Comparison of ENCODE assay signal across 19 mouse cellular contexts in the genomic region with DNA sequence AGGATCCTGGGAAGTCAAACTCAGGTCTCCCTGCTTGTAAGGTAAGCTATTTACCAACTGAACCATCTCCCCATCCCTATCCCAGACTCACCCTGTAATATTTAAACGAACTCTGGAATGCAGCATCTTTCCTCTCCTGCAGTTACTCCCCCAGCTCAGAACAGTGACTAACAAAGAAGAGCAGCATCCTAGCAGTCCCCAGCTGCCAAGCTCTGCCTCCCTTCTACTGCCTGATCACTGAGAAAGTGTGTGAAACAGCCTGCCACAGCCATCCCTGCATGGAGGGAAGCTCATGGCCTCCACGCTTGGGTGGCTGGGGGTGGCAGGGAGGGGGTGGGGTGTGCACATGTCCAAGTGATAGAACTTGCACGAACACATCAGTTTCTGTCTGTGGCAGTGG.
DNase-seq lines count a peak whose midpoint lies in the region; TF ChIP-seq lines count a peak whose summit lies in the region.
"Had no signal": no experiment of that assay in that cellular context is flagged by ENCODE, and none has a peak within 500 bp of the region (broad histone marks: within the 10 kb centered on the region; RNA-seq: fewer than 3 reads in every experiment).

No protein-coding gene starts in this region.

- H3K27ac ChIP-seq in cerebellum, adult 2 months (ENCODE audit: insufficient read depth, low read length): peak overlapping the region; percentile 37; the same call in 1 of the 2 replicates
- H3K27ac ChIP-seq in forebrain, embryonic 10.5 days: no peak overlapping the region
- H3K27ac ChIP-seq: embryonic facial prominence, embryonic 15.5 days; forebrain, embryonic 15.5 days; hindbrain, embryonic 15.5 days had no signal

- H3K9me3 ChIP-seq in forebrain, embryonic 10.5 days: no peaks in the 10 kb centered on the region
- H3K9me3 ChIP-seq: embryonic facial prominence, embryonic 15.5 days; forebrain, embryonic 15.5 days; hindbrain, embryonic 15.5 days had no signal

- no peak for TF ChIP-seq POLR2A in cerebellum, adult 2 months (IDR thresholded peaks at IDR 0.05; ENCODE audit: borderline replicate concordance, insufficient read depth, low read length)

- TF ChIP-seq CTCF in cerebellum, adult 2 months (IDR thresholded peaks at IDR 0.05; ENCODE audit: borderline replicate concordance, insufficient read depth, low read depth, low read length): no peak

- no peaks in the 10 kb centered on the region for H3K27me3 ChIP-seq in cerebellum, adult 2 months (ENCODE audit: control insufficient read depth, insufficient read depth, low read length)
- H3K27me3 ChIP-seq in forebrain, embryonic 10.5 days (ENCODE audit: poor library complexity, severe bottlenecking): no peaks in the 10 kb centered on the region
- H3K27me3 ChIP-seq: embryonic facial prominence, embryonic 15.5 days; forebrain, embryonic 15.5 days; heart, embryonic 12.5 days; hindbrain, embryonic 15.5 days had no signal

- H3K36me3 ChIP-seq in forebrain, embryonic 10.5 days (replicated peaks): no peaks in the 10 kb centered on the region
- H3K36me3 ChIP-seq: embryonic facial prominence, embryonic 15.5 days; forebrain, embryonic 15.5 days; G1E; heart, embryonic 12.5 days; hindbrain, embryonic 15.5 days had no signal

- no peak for DNase-seq in cerebellum, adult 2 months
- no peak for DNase-seq in cerebellum, adult 11-12 months
- peak; percentile 31 for DNase-seq in layer of hippocampus, adult 9-11 months
- no peak for DNase-seq in layer of hippocampus, postnatal 10 days (ENCODE audit: low spot score in 2 of 2)
- peak; percentile 39 for DNase-seq in right cerebral cortex, adult 18-20 months
- no peak for DNase-seq in right cerebral cortex, postnatal 4 days
- peak; percentile 11 to 16 for DNase-seq in right cerebral cortex, postnatal 36 days (ENCODE audit: low spot score in 2 of 2)
- no peak for DNase-seq in forebrain, embryonic 10.5 days (ENCODE audit: extremely low spot score, low spot score)
- DNase-seq: adrenal gland, postnatal 10 days; B cell, adult 2 months; embryo, embryonic 11 days; gastrocnemius, postnatal 14 days; heart, postnatal 36 days had no signal

- H3K4me1 ChIP-seq in cerebellum, adult 2 months (ENCODE audit: control insufficient read depth, insufficient read depth, low read length): peaks cover 16% of the 10 kb centered on the region
- no peaks in the 10 kb centered on the region for H3K4me1 ChIP-seq in forebrain, embryonic 10.5 days
- H3K4me1 ChIP-seq: embryonic facial prominence, embryonic 15.5 days; forebrain, embryonic 15.5 days; heart, embryonic 12.5 days; hindbrain, embryonic 15.5 days had no signal

- WGBS in cerebellum, adult 2 months: 23% methylated on average over 3 of the region's 3 CpGs
- 59% methylated on average over 3 of the region's 3 CpGs for WGBS in forebrain, embryonic 10.5 days

- H3K4me3 ChIP-seq in cerebellum, adult 2 months (replicated peaks; ENCODE audit: insufficient read depth, low read depth, low read length): no peak overlapping the region
- no peak overlapping the region for H3K4me3 ChIP-seq in forebrain, embryonic 10.5 days
- H3K4me3 ChIP-seq: embryonic facial prominence, embryonic 15.5 days; erythroblast, embryonic 14.5 days; forebrain, embryonic 15.5 days; heart, embryonic 12.5 days; hindbrain, embryonic 15.5 days had no signal

Comparison
In these comparisons a context has a peak if more than half of its experiments do, and no peak if none do; other contexts are left out.
1. DNase-seq: peak in layer of hippocampus, adult 9-11 months (single experiment), right cerebral cortex, adult 18-20 months (single experiment) and right cerebral cortex, postnatal 36 days (2 of 2); none in cerebellum, adult 2 months (0 of 2), cerebellum, adult 11-12 months (single experiment), layer of hippocampus, postnatal 10 days (0 of 2), right cerebral cortex, postnatal 4 days (single experiment) and forebrain, embryonic 10.5 days (single experiment).